Mouse (Mus musculus): ENCODE measurements around the gene Eif2b4.
"Not testable (repeated sequence)": the region's sequence is repeated elsewhere in the genome, so short reads cannot be mapped to it uniquely, and the experiment has no call there.

- TF ChIP-seq CTCF (conservative IDR thresholded peaks at IDR 0.05; ENCODE audit: insufficient read depth, insufficient read length, low read depth, low read length); POLR2A (IDR thresholded peaks at IDR 0.05; ENCODE audit: low read depth, low read length): not testable (repeated sequence)
These were observed 23.3 kb upstream of the Eif2b4 start for GRCm38 (mm10) chr5:31216554-31216953.
